Mouse (Mus musculus) MEL (cell line): Measurements from ENCODE around the gene Wdr18. TPM values are rescaled to one million over a fixed set of nuclear protein-coding genes. Genes with fewer than 3 reads are reported as not detected.
A peak's percentile ranks its signal among the peaks of the same experiment; 100 is the strongest.

Source experiments
- DNase-seq: peaks from one replicate; pipeline ENCODE4 v3.0.0; 2011; ENCODE audit warnings: low read depth, low spot score
- H3K27ac ChIP-seq: 2 replicates; pipeline ENCODE4 v1.5.1; 2012; ENCODE audit warnings: low read depth, mild to moderate bottlenecking, control low read depth, low read length, moderate library complexity; ENCODE audit not compliant: control insufficient read depth
- H3K27me3 ChIP-seq, 2 experiments: fragments of 150-350 bp in 1 of 2; sonication (generic) in 1 of 2; 2 replicates each; pipeline ENCODE4 v1.6.1; 2012; ENCODE audit warnings: low read length in 2 of 2, mild to moderate bottlenecking in 2 of 2, improper control_type of control experiment in 1 of 2, moderate library complexity in 1 of 2; ENCODE audit not compliant: insufficient read depth in 2 of 2, control insufficient read depth in 1 of 2
- H3K36me3 ChIP-seq, 2 experiments: 2 replicates each; pipeline ENCODE4 v1.6.1; 2012 to 2014; ENCODE audit warnings: low read length in 2 of 2, improper control_type of control experiment in 1 of 2, inconsistent platforms in 1 of 2, mild to moderate bottlenecking in 1 of 2; ENCODE audit not compliant: insufficient read depth in 2 of 2, control insufficient read depth in 1 of 2
- H3K4me1 ChIP-seq, 2 experiments: fragments of 150-350 bp in 1 of 2; sonication (generic) in 1 of 2; 2 replicates each; pipeline ENCODE4 v1.6.1; 2012; ENCODE audit warnings: low read length in 2 of 2, improper control_type of control experiment in 1 of 2, mild to moderate bottlenecking in 1 of 2; ENCODE audit not compliant: insufficient read depth in 2 of 2, control insufficient read depth in 1 of 2
- H3K4me3 ChIP-seq, 2 experiments: fragments of 150-350 bp in 1 of 2; sonication (generic) in 1 of 2; 2 replicates each; pipeline ENCODE4 v1.5.1; 2012; ENCODE audit warnings: low read depth in 2 of 2, low read length in 2 of 2, mild to moderate bottlenecking in 2 of 2, moderate library complexity in 2 of 2, control low read depth in 1 of 2, improper control_type of control experiment in 1 of 2; ENCODE audit not compliant: control insufficient read depth in 1 of 2, insufficient read depth in 1 of 2
- H3K79me2 ChIP-seq: 2 replicates; pipeline ENCODE4 v1.6.1; 2012; ENCODE audit warnings: mild to moderate bottlenecking, low read length, moderate library complexity; ENCODE audit not compliant: control insufficient read depth, poor library complexity, insufficient read depth
- H3K9ac ChIP-seq: 2 replicates; pipeline ENCODE4 v1.6.1; 2012; ENCODE audit warnings: low read depth, mild to moderate bottlenecking, control low read depth, low read length, moderate library complexity; ENCODE audit not compliant: control insufficient read depth, poor library complexity, severe bottlenecking
- H3K9me3 ChIP-seq: fragments of 150-350 bp; sonication (generic); replicated peaks from 2 replicates; pipeline ENCODE4 v1.6.1; 2012; ENCODE audit warnings: mild to moderate bottlenecking, low read length, improper control_type of control experiment, moderate library complexity; ENCODE audit not compliant: insufficient read depth
- CHD1 ChIP-seq: IDR thresholded peaks from 2 replicates; pipeline ENCODE4 v1.6.1; 2012; ENCODE audit warnings: low read depth, mild to moderate bottlenecking, inconsistent platforms, low read length, improper control_type of control experiment
- CTCF ChIP-seq, 3 experiments: IDR thresholded peaks in 2 of 3; conservative IDR thresholded peaks in 1 of 3; 2 replicates each; pipeline ENCODE4 v1.5.1; 2011 to 2012; ENCODE audit warnings: low read length in 3 of 3, low read depth in 2 of 3, mild to moderate bottlenecking in 2 of 3, improper control_type of control experiment in 1 of 3, inconsistent platforms in 1 of 3, mixed read lengths in 1 of 3, moderate library complexity in 1 of 3; ENCODE audit not compliant: control insufficient read depth in 1 of 3, insufficient read depth in 1 of 3, poor library complexity in 1 of 3, severe bottlenecking in 1 of 3
- EP300 ChIP-seq, 2 experiments: IDR thresholded peaks; 2 replicates each; pipeline ENCODE4 v1.6.1; 2011; ENCODE audit warnings: improper control_type of control experiment in 2 of 2, low read length in 2 of 2, low read depth in 1 of 2, mild to moderate bottlenecking in 1 of 2
- GATA1 ChIP-seq: IDR thresholded peaks from 2 replicates; pipeline ENCODE4 v1.6.1; 2011; ENCODE audit warnings: low read depth, low read length, improper control_type of control experiment
- HCFC1 ChIP-seq: IDR thresholded peaks from 2 replicates; pipeline ENCODE4 v1.6.1; 2012; ENCODE audit warnings: low read depth, mild to moderate bottlenecking, inconsistent platforms, low read length, improper control_type of control experiment, moderate library complexity
- KAT2A ChIP-seq: conservative IDR thresholded peaks from 2 replicates; pipeline ENCODE4 v1.6.1; 2012; ENCODE audit warnings: low read depth, low read length, improper control_type of control experiment, inconsistent platforms
- MAX ChIP-seq: IDR thresholded peaks from 2 replicates; pipeline ENCODE4 v1.6.1; 2011; ENCODE audit warnings: low read length, improper control_type of control experiment
- MAZ ChIP-seq: IDR thresholded peaks from 2 replicates; pipeline ENCODE4 v1.6.1; 2012; ENCODE audit warnings: low read depth, mild to moderate bottlenecking, inconsistent platforms, low read length, improper control_type of control experiment
- MXI1 ChIP-seq: IDR thresholded peaks from 2 replicates; pipeline ENCODE4 v1.6.1; 2011; ENCODE audit warnings: mild to moderate bottlenecking, low read depth, low read length, improper control_type of control experiment
- MYB ChIP-seq: IDR thresholded peaks from 2 replicates; pipeline ENCODE4 v1.6.1; 2011; ENCODE audit warnings: mild to moderate bottlenecking, low read depth, low read length, improper control_type of control experiment
- NRF1 ChIP-seq: IDR thresholded peaks from 2 replicates; pipeline ENCODE4 v1.6.1; 2014; ENCODE audit warnings: low read depth, mild to moderate bottlenecking, inconsistent platforms, low read length, improper control_type of control experiment, moderate library complexity; ENCODE audit not compliant: poor library complexity, insufficient read depth, severe bottlenecking
- POLR2AphosphoS2 ChIP-seq: IDR thresholded peaks from 2 replicates; pipeline ENCODE4 v1.6.1; 2011; ENCODE audit warnings: low read length, improper control_type of control experiment
- RCOR1 ChIP-seq: IDR thresholded peaks from 2 replicates; pipeline ENCODE4 v1.6.1; 2012; ENCODE audit warnings: low read depth, mild to moderate bottlenecking, inconsistent platforms, low read length, improper control_type of control experiment
- TCF12 ChIP-seq: IDR thresholded peaks from 2 replicates; pipeline ENCODE4 v1.6.1; 2014; ENCODE audit warnings: low read depth, mild to moderate bottlenecking, inconsistent platforms, low read length, improper control_type of control experiment, moderate library complexity
- UBTF ChIP-seq: IDR thresholded peaks from 2 replicates; pipeline ENCODE4 v1.6.1; 2012; ENCODE audit warnings: low read depth, mild to moderate bottlenecking, inconsistent platforms, low read length, improper control_type of control experiment, moderate library complexity, borderline replicate concordance; ENCODE audit not compliant: insufficient read depth
- USF1 ChIP-seq: IDR thresholded peaks from 2 replicates; pipeline ENCODE4 v1.6.1; 2014; ENCODE audit warnings: low read depth, mild to moderate bottlenecking, inconsistent platforms, low read length, improper control_type of control experiment, moderate library complexity
- polyA plus RNA-seq, 2 experiments: library from polyadenylated mRNA; stranded (reverse) in 1 of 2; unstranded in 1 of 2; fragments of >175 nt in 1 of 2; fragments of >200 nt in 1 of 2; gene quantifications; 2 replicates each; pipeline versions ENCODE4 v1.2.1 to v1.2.4; 2012; ENCODE audit warnings: low replicate concordance in 2 of 2, low read depth in 1 of 2; ENCODE audit not compliant: insufficient read length in 2 of 2, insufficient read depth in 1 of 2, missing spikeins in 1 of 2
- total RNA-seq: library from RNA; depleted of rRNA; stranded (reverse); fragments of 300-350 nt; gene quantifications from 2 replicates; pipeline ENCODE4 v1.2.3, GENCODE M21; 2012

Gene Wdr18
- total and polyA plus RNA-seq, 3 experiments = 89.5 to 107 TPM; not detected in 1

GRCm38 (mm10) chr10:80004233-80004705, 44.3 kb downstream of the Wdr18 start:
- peaks cover 0 to 12% of the 10 kb centered on the region in 2 experiments; a peak in 3 of 4 replicates for H3K36me3 ChIP-seq
- no peaks in the 10 kb centered on the region for H3K27me3 ChIP-seq
- H3K9me3 ChIP-seq = no peaks in the 10 kb centered on the region
- H3K79me2 ChIP-seq = no peaks in the 10 kb centered on the region
- DNase-seq = no peak
- no peak overlapping the region for H3K4me3 ChIP-seq
- H3K4me1 ChIP-seq = peaks cover 7 to 22% of the 10 kb centered on the region in 2 experiments
- TF ChIP-seq HCFC1 (peak; percentile 43; the same call in 1 of the 2 replicates), CHD1 (0 out of 2 replicates have a peak, but pooled peaks have one; percentile 17), TCF12 (0 out of 2 replicates have a peak, but pooled peaks have one; percentile 21), GATA1 (no peak), MAZ (peak; percentile 64; the same call in 1 of the 2 replicates), MAX (peak; percentile 24; the same call in 1 of the 2 replicates), POLR2AphosphoS2 (no peak), MYB (peak; percentile 91), EP300 (IDR thresholded peaks at IDR 0.05; ENCODE audit: low read depth in 1 of 2, low read length in 2 of 2) (peak; percentile 43 to 69; a peak in 3 of 4 replicates)
- peak overlapping the region; percentile 66 for H3K27ac ChIP-seq
- H3K9ac ChIP-seq = no peak overlapping the region

GRCm38 (mm10) chr10:80011740-80012139, 51.8 kb downstream of the Wdr18 start:
- Histone ChIP-seq H3K9me3 (no peaks in the 10 kb centered on the region), H3K27me3 (no peaks in the 10 kb centered on the region), H3K36me3 (peaks cover 0 to 12% of the 10 kb centered on the region in 2 experiments; a peak in 2 of 4 replicates), H3K9ac (no peak overlapping the region), H3K79me2 (peaks cover 2% of the 10 kb centered on the region), H3K4me3 (no peak overlapping the region), H3K4me1 (peaks cover 0 to 5% of the 10 kb centered on the region in 2 experiments; a peak in 2 of 4 replicates), H3K27ac (no peak overlapping the region)
- DNase-seq = no peak
- TF ChIP-seq NRF1 (no peak), UBTF (no peak), RCOR1 (no peak), USF1 (no peak), MXI1 (no peak), KAT2A (no peak), TCF12 (no peak), MAX (no peak), CTCF (IDR thresholded peaks at IDR 0.05 in 2 of 3, conservative IDR thresholded peaks at IDR 0.05 in 1 of 3; ENCODE audit: control insufficient read depth in 1 of 3, insufficient read depth in 1 of 3, low read depth in 2 of 3, low read length in 3 of 3, poor library complexity in 1 of 3, severe bottlenecking in 1 of 3) (no peak)
